Mouse (Mus musculus) stomach, embryonic 14.5 days (tissue): Measurements from ENCODE around the gene Nat8f7. TPM values are rescaled to one million over a fixed set of nuclear protein-coding genes. Genes with fewer than 3 reads are reported as not detected.
"Not testable (repeated sequence)": the region's sequence is repeated elsewhere in the genome, so short reads cannot be mapped to it uniquely, and the experiment has no call there.

ENCODE experiments used
- ATAC-seq: fragments of 200-750 bp; cut with Nextera tagmentation; 2 replicates; pipeline ENCODE4 v1.8.0; 2017; ENCODE audit warnings: low read depth, moderate TSS enrichment; ENCODE audit not compliant: insufficient number of reproducible peaks, insufficient read depth, low FRiP score
- H3K27ac ChIP-seq: fragments of 300-500 bp; sonication (generic); 2 replicates; pipeline ENCODE4 v1.5.1; 2014; ENCODE audit warnings: mild to moderate bottlenecking, low read length, moderate library complexity, mixed read lengths
- H3K27me3 ChIP-seq: fragments of 300-500 bp; sonication (generic); 2 replicates; pipeline ENCODE4 v1.6.1; 2014; ENCODE audit warnings: low read length, control low read depth, mixed read lengths; ENCODE audit not compliant: control insufficient read depth, insufficient read depth
- H3K36me3 ChIP-seq: fragments of 300-500 bp; sonication (generic); 2 replicates; pipeline ENCODE4 v1.6.1; 2014; ENCODE audit warnings: mild to moderate bottlenecking, control low read depth, low read length, moderate library complexity, mixed read lengths; ENCODE audit not compliant: control insufficient read depth, insufficient read depth
- H3K4me1 ChIP-seq: fragments of 300-500 bp; sonication (generic); 2 replicates; pipeline ENCODE4 v1.6.1; 2014; ENCODE audit warnings: low read length, control low read depth, mixed read lengths; ENCODE audit not compliant: control insufficient read depth, insufficient read depth
- H3K4me2 ChIP-seq: fragments of 300-500 bp; sonication (generic); replicated peaks from 2 replicates; pipeline ENCODE4 v1.6.1; 2014; ENCODE audit warnings: low read depth, low read length, control low read depth
- H3K4me3 ChIP-seq: fragments of 300-500 bp; sonication (generic); 2 replicates; pipeline ENCODE4 v1.5.1; 2014; ENCODE audit warnings: low read depth, low read length, control low read depth
- H3K9ac ChIP-seq: fragments of 300-500 bp; sonication (generic); replicated peaks from 2 replicates; pipeline ENCODE4 v1.6.1; 2014; ENCODE audit warnings: low read depth, mild to moderate bottlenecking, control low read depth, low read length, moderate library complexity, mixed read lengths
- H3K9me3 ChIP-seq: fragments of 300-500 bp; sonication (generic); 2 replicates; pipeline ENCODE4 v1.6.1; 2016; ENCODE audit warnings: low read depth, low read length, control low read depth; ENCODE audit not compliant: control insufficient read depth
- WGBS: fragments of 180-500 bp; shearing (Covaris S2); extraction: QIAGEN DNeasy Blood & Tissue Kit; methylation state at CpG from one replicate; pipeline ENCODE4 v1.1.7; 2014; 5-methylcytosine and 5-hydroxymethylcytosine counted together
- microRNA-seq: library from miRNA; unstranded; fragments of <30 nt; microRNA quantifications from one replicate; pipeline ENCODE4, GENCODE M21; 2016
- polyA plus RNA-seq: library from polyadenylated mRNA; unstranded; fragments of >200 nt; fragmentation: Nextera tagmentation; extraction: Ambion mirVana; gene quantifications from 2 replicates; pipeline ENCODE4 v1.2.1, GENCODE M21; 2014

The Nat8f7 gene
- not detected in 2 replicates for polyA plus RNA-seq

GRCm38 (mm10) chr6:85713105-85713504 is at the start of gene Nat8f7:
Gene Nat8f7 (minus strand): TSS chr6:85713205.
- not testable (repeated sequence) for H3K27me3 ChIP-seq, H3K36me3 ChIP-seq, H3K27ac ChIP-seq, H3K4me2 ChIP-seq, H3K4me3 ChIP-seq, H3K9ac ChIP-seq, H3K9me3 ChIP-seq, ATAC-seq, H3K4me1 ChIP-seq
- WGBS = 73% methylated on average over 9 of the region's 10 CpGs

GRCm38 (mm10) chr6:85762678-85763077 is 49.7 kb upstream of the Nat8f7 start:
- not testable (repeated sequence) for ATAC-seq, H3K27me3 ChIP-seq, H3K4me3 ChIP-seq, H3K27ac ChIP-seq, H3K36me3 ChIP-seq, H3K4me2 ChIP-seq, H3K4me1 ChIP-seq, H3K9ac ChIP-seq, H3K9me3 ChIP-seq
- WGBS = 78% methylated on average over 1 of the region's 2 CpGs

- 36% methylated on average over 3 of the region's 6 CpGs for whole genome bisulfite sequencing
- not testable (repeated sequence) for ATAC-seq
Measured at GRCm38 (mm10) chr6:85755705-85756249, 42.8 kb upstream of the Nat8f7 start.

GRCm38 (mm10) chr6:85709607-85710006 is 3.4 kb downstream of the Nat8f7 start:
- not testable (repeated sequence) for H3K4me3 ChIP-seq, H3K9ac ChIP-seq, ATAC-seq, H3K36me3 ChIP-seq, H3K4me2 ChIP-seq, H3K27me3 ChIP-seq, H3K9me3 ChIP-seq, H3K4me1 ChIP-seq, H3K27ac ChIP-seq
- 67% methylated on average over 1 of the region's 1 CpGs for WGBS

More at GRCm38 (mm10) chr6:85755705-85756249, 42.8 kb upstream of the Nat8f7 start:
- not testable (repeated sequence) for H3K27ac ChIP-seq, H3K4me3 ChIP-seq, H3K9me3 ChIP-seq, H3K36me3 ChIP-seq, H3K9ac ChIP-seq, H3K4me2 ChIP-seq, H3K4me1 ChIP-seq, H3K27me3 ChIP-seq

- H3K4me3 ChIP-seq, ATAC-seq, H3K27ac ChIP-seq, H3K4me2 ChIP-seq, H3K27me3 ChIP-seq, H3K9me3 ChIP-seq, H3K9ac ChIP-seq, H3K36me3 ChIP-seq, H3K4me1 ChIP-seq: not testable (repeated sequence)
- 78% methylated on average over 5 of the region's 5 CpGs for WGBS
Measured at GRCm38 (mm10) chr6:85709206-85709605, 3.8 kb downstream of the Nat8f7 start.

GRCm38 (mm10) chr6:85701943-85702342 is 11.1 kb downstream of the Nat8f7 start:
- not testable (repeated sequence) for ATAC-seq
- WGBS = 64% methylated on average over 2 of the region's 4 CpGs

More at GRCm38 (mm10) chr6:85701943-85702342, 11.1 kb downstream of the Nat8f7 start:
- H3K4me1 ChIP-seq, H3K4me2 ChIP-seq, H3K36me3 ChIP-seq, H3K27me3 ChIP-seq, H3K27ac ChIP-seq, H3K4me3 ChIP-seq, H3K9me3 ChIP-seq, H3K9ac ChIP-seq: not testable (repeated sequence)

Small RNAs within 50 kb of the gene (microRNA-seq; reads per million reads assigned to microRNA genes)
- gene Gm27317 = not detected

Other genes starting within 250 kb of the Nat8f7 start
- gene Fbxo41, start 210.2 kb downstream of the Nat8f7 start, polyA plus RNA-seq = 0.36 and 0.42 TPM in 2 replicates
- gene Egr4, start 199.6 kb downstream of the Nat8f7 start, polyA plus RNA-seq = not detected in 2 replicates
- 8.8 and 8.9 TPM in 2 replicates for gene Alms1, start 125.7 kb downstream of the Nat8f7 start, polyA plus RNA-seq
- gene Nat8f3, start 52.5 kb upstream of the Nat8f7 start, polyA plus RNA-seq = not detected in 2 replicates
- gene Nat8f6, start 107.7 kb upstream of the Nat8f7 start, polyA plus RNA-seq = not detected in 2 replicates
- not detected in 2 replicates for gene Nat8f5, start 107.8 kb upstream of the Nat8f7 start, polyA plus RNA-seq
- gene Nat8, start 118.9 kb upstream of the Nat8f7 start, polyA plus RNA-seq = not detected in 2 replicates
- not detected in 2 replicates for gene Nat8f2, start 156.0 kb upstream of the Nat8f7 start, polyA plus RNA-seq
- gene Nat8f4, start 191.7 kb upstream of the Nat8f7 start, polyA plus RNA-seq = 4.8 and 6.4 TPM in 2 replicates
- gene Tprkb, start 198.7 kb upstream of the Nat8f7 start, polyA plus RNA-seq = 30.1 and 32.5 TPM in 2 replicates
- 4.4 and 5.6 TPM in 2 replicates for gene Nat8f1, start 202.5 kb upstream of the Nat8f7 start, polyA plus RNA-seq
- 60.0 and 66.2 TPM in 2 replicates for gene Dusp11, start 248.5 kb upstream of the Nat8f7 start, polyA plus RNA-seq